Mouse (Mus musculus) midbrain, embryonic 11.5 days (tissue): ENCODE results near the gene Amotl2. TPM values are rescaled to one million over a fixed set of nuclear protein-coding genes. Genes with fewer than 3 reads are reported as not detected.
"Not testable (repeated sequence)": the region's sequence is repeated elsewhere in the genome, so short reads cannot be mapped to it uniquely, and the experiment has no call there.

ENCODE experiments used
- ATAC-seq: fragments of 200-750 bp; cut with Nextera tagmentation; 2 replicates; pipeline ENCODE4 v1.8.0; 2017; ENCODE audit warnings: moderate TSS enrichment, moderate library complexity; ENCODE audit not compliant: low FRiP score
- DNase-seq: peaks from one replicate; pipeline ENCODE4 v3.0.0; 2015; ENCODE audit warnings: low spot score; ENCODE audit errors: missing footprints
- H3K27ac ChIP-seq: fragments of 300-500 bp; sonication (generic); 2 replicates; pipeline ENCODE4 v1.5.1; 2014; ENCODE audit warnings: low read depth, low read length
- H3K27me3 ChIP-seq: fragments of 300-500 bp; sonication (generic); 2 replicates; pipeline ENCODE4 v1.6.1; 2014; ENCODE audit warnings: mild to moderate bottlenecking, low read length, moderate library complexity, mixed read lengths; ENCODE audit not compliant: control insufficient read depth, insufficient read depth
- H3K36me3 ChIP-seq: fragments of 300-500 bp; sonication (generic); 2 replicates; pipeline ENCODE4 v1.6.1; 2014; ENCODE audit warnings: mild to moderate bottlenecking, low read length, moderate library complexity, mixed read lengths; ENCODE audit not compliant: control insufficient read depth, insufficient read depth
- H3K4me1 ChIP-seq: fragments of 300-500 bp; sonication (generic); 2 replicates; pipeline ENCODE4 v1.6.1; 2014; ENCODE audit warnings: low read length; ENCODE audit not compliant: control insufficient read depth, insufficient read depth
- H3K4me2 ChIP-seq: fragments of 300-500 bp; sonication (generic); 2 replicates; pipeline ENCODE4 v1.6.1; 2014; ENCODE audit warnings: mild to moderate bottlenecking, moderate library complexity
- H3K4me3 ChIP-seq: fragments of 300-500 bp; sonication (generic); 2 replicates; pipeline ENCODE4 v1.5.1; 2014; ENCODE audit warnings: low read depth, low read length
- H3K9ac ChIP-seq: fragments of 300-500 bp; sonication (generic); 2 replicates; pipeline ENCODE4 v1.6.1; 2014; ENCODE audit warnings: low read length
- H3K9me3 ChIP-seq: fragments of 300-500 bp; sonication (generic); 2 replicates; pipeline ENCODE4 v1.6.1; 2016; ENCODE audit warnings: low read length; ENCODE audit not compliant: control insufficient read depth
- WGBS: fragments of 180-500 bp; shearing (Covaris S2); extraction: QIAGEN DNeasy Blood & Tissue Kit; methylation state at CpG from one replicate; pipeline ENCODE4 v1.1.7; 2014; 5-methylcytosine and 5-hydroxymethylcytosine counted together
- polyA plus RNA-seq: library from polyadenylated mRNA; unstranded; fragments of >200 nt; fragmentation: Nextera tagmentation; extraction: Ambion mirVana; gene quantifications from 2 replicates; pipeline ENCODE4 v1.2.1, GENCODE M21; 2014

The Amotl2 gene
- polyA plus RNA-seq, 1 experiment from 2014 or later, result 58.0 TPM

- 59% methylated on average over 9 of the region's 9 CpGs for WGBS
- no peak for ATAC-seq
- H3K27ac ChIP-seq, result no peak overlapping the region
These were observed 39.3 kb downstream of the Amotl2 start for GRCm38 (mm10) chr9:102755591-102756270.

GRCm38 (mm10) chr9:102756352-102756751 lies 39.9 kb downstream of the Amotl2 start:
- 59% methylated on average over 14 of the region's 14 CpGs for WGBS
- H3K4me2 ChIP-seq, result no peak overlapping the region
- H3K9ac ChIP-seq, result no peak overlapping the region
- no peak for ATAC-seq
- H3K4me3 ChIP-seq, result no peak overlapping the region
- H3K27me3 ChIP-seq, result no peaks in the 10 kb centered on the region
- no peak overlapping the region for H3K27ac ChIP-seq
- no peaks in the 10 kb centered on the region for H3K36me3 ChIP-seq
- no peaks in the 10 kb centered on the region for H3K9me3 ChIP-seq
- no peaks in the 10 kb centered on the region for H3K4me1 ChIP-seq
- peak; percentile 45 for DNase-seq

More at GRCm38 (mm10) chr9:102755591-102756270, 39.3 kb downstream of the Amotl2 start:
- no peak overlapping the region for H3K4me3 ChIP-seq
- H3K27me3 ChIP-seq, result no peaks in the 10 kb centered on the region
- H3K9me3 ChIP-seq, result no peaks in the 10 kb centered on the region
- no peak overlapping the region for H3K9ac ChIP-seq
- DNase-seq, result peak; percentile 74
- no peak overlapping the region for H3K4me2 ChIP-seq
- no peaks in the 10 kb centered on the region for H3K36me3 ChIP-seq
- H3K4me1 ChIP-seq, result no peaks in the 10 kb centered on the region

- 37% methylated on average over 1 of the region's 1 CpGs for WGBS
- Histone ChIP-seq H3K9ac (no peak overlapping the region), H3K4me1 (no peaks in the 10 kb centered on the region), H3K4me2 (no peak overlapping the region), H3K36me3 (no peaks in the 10 kb centered on the region), H3K27me3 (no peaks in the 10 kb centered on the region), H3K27ac (no peak overlapping the region), H3K9me3 (no peaks in the 10 kb centered on the region), H3K4me3 (no peak overlapping the region)
- DNase-seq (peak; percentile 78), ATAC-seq (no peak)
These were observed 42.4 kb downstream of the Amotl2 start for GRCm38 (mm10) chr9:102758851-102759250.

- Histone ChIP-seq H3K27me3 (no peaks in the 10 kb centered on the region), H3K4me2 (no peak overlapping the region), H3K4me1 (no peaks in the 10 kb centered on the region), H3K36me3 (no peaks in the 10 kb centered on the region), H3K9ac (no peak overlapping the region), H3K4me3 (no peak overlapping the region), H3K27ac (no peak overlapping the region), H3K9me3 (no peaks in the 10 kb centered on the region)
- ATAC-seq (no peak), DNase-seq (peak; percentile 80)
- 61% methylated on average over 5 of the region's 5 CpGs for WGBS
These were observed 43.1 kb downstream of the Amotl2 start for GRCm38 (mm10) chr9:102759581-102760001.

GRCm38 (mm10) chr9:102761599-102761998 lies 45.1 kb downstream of the Amotl2 start:
- Histone ChIP-seq H3K4me1 (no peaks in the 10 kb centered on the region), H3K9me3 (no peaks in the 10 kb centered on the region), H3K36me3 (no peaks in the 10 kb centered on the region), H3K9ac (no peak overlapping the region), H3K4me2 (no peak overlapping the region), H3K4me3 (no peak overlapping the region), H3K27me3 (no peaks in the 10 kb centered on the region), H3K27ac (no peak overlapping the region)
- no peak for ATAC-seq
- DNase-seq, result no peak
- WGBS, result 88% methylated on average over 7 of the region's 7 CpGs

- Histone ChIP-seq H3K27ac (no peak overlapping the region), H3K9me3 (no peaks in the 10 kb centered on the region), H3K4me2 (no peak overlapping the region), H3K4me1 (no peaks in the 10 kb centered on the region), H3K36me3 (no peaks in the 10 kb centered on the region), H3K27me3 (no peaks in the 10 kb centered on the region), H3K9ac (no peak overlapping the region), H3K4me3 (no peak overlapping the region)
- no peak for ATAC-seq
- WGBS, result 73% methylated on average over 3 of the region's 3 CpGs
- no peak for DNase-seq
These were observed 46.4 kb downstream of the Amotl2 start for GRCm38 (mm10) chr9:102762836-102763235.

GRCm38 (mm10) chr9:102763520-102763919 lies 47.0 kb downstream of the Amotl2 start:
- Histone ChIP-seq H3K27ac (no peak overlapping the region), H3K9ac (no peak overlapping the region), H3K4me1 (no peaks in the 10 kb centered on the region), H3K27me3 (no peaks in the 10 kb centered on the region), H3K4me3 (no peak overlapping the region), H3K36me3 (no peaks in the 10 kb centered on the region), H3K9me3 (no peaks in the 10 kb centered on the region), H3K4me2 (no peak overlapping the region)
- DNase-seq, result no peak
- WGBS, result 80% methylated on average over 8 of the region's 8 CpGs
- ATAC-seq, result no peak

- not testable (repeated sequence) for H3K4me3 ChIP-seq, ATAC-seq, H3K27me3 ChIP-seq, H3K9me3 ChIP-seq, H3K4me2 ChIP-seq, H3K36me3 ChIP-seq, H3K9ac ChIP-seq, H3K4me1 ChIP-seq, H3K27ac ChIP-seq, DNase-seq
- WGBS, result no CpG with 5 or more reads among the region's 2 CpGs
These were observed 48.1 kb downstream of the Amotl2 start for GRCm38 (mm10) chr9:102764540-102764939.

- peak; percentile 77 for DNase-seq
- no peaks in the 10 kb centered on the region for H3K27me3 ChIP-seq
- H3K36me3 ChIP-seq, result no peaks in the 10 kb centered on the region
- H3K27ac ChIP-seq, result no peak overlapping the region
- no peak overlapping the region for H3K4me3 ChIP-seq
- no peaks in the 10 kb centered on the region for H3K9me3 ChIP-seq
- ATAC-seq, result no peak
- WGBS, result 90% methylated on average over 3 of the region's 3 CpGs
- H3K4me2 ChIP-seq, result no peak overlapping the region
- H3K4me1 ChIP-seq, result no peaks in the 10 kb centered on the region
- no peak overlapping the region for H3K9ac ChIP-seq
These were observed 50.3 kb downstream of the Amotl2 start for GRCm38 (mm10) chr9:102766741-102767140.
